21 mouse cellular contexts compared by ENCODE assay signal in the genomic region with DNA sequence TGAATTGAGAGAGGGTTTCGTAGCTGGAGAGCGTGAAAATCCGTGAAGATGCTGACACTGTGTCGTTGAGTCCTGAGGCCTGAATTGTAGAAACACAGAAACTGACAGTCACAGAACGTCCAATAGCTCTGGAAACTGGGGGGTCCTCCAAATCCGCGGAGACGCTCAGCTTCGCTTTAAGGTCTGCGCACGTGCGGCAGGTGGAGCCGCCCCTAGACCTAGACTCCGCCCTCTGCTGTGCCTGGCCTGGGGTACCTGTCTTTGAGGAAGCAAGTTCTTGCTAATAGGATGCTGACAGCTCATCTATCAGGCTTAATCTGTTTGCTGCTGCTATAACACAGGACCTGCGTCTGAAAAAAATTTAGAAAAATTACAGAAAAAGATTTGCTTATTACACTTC. TPM values are rescaled to one million over a fixed set of nuclear protein-coding genes. Genes with fewer than 3 reads are reported as not detected.
DNase-seq lines count a peak whose midpoint lies in the region; ATAC-seq and TF ChIP-seq lines count a peak whose summit lies in the region.
"Had no signal": no experiment of that assay in that cellular context is flagged by ENCODE, and none has a peak within 500 bp of the region (broad histone marks: within the 10 kb centered on the region; RNA-seq: fewer than 3 reads in every experiment).

No protein-coding gene starts in this region.

- peak overlapping the region; percentile 16; the same call in 1 of the 2 replicates for H3K4me2 ChIP-seq in embryonic facial prominence, embryonic 13.5 days
- H3K4me2 ChIP-seq: forebrain, embryonic 15.5 days; hindbrain, embryonic 12.5 days had no signal

- ATAC-seq in embryonic facial prominence, embryonic 13.5 days (ENCODE audit: insufficient number of reproducible peaks, insufficient read depth, low FRiP score, low TSS enrichment, low read depth) = no peak
- ATAC-seq: forebrain, embryonic 15.5 days had no signal

- H3K36me3 ChIP-seq in embryonic facial prominence, embryonic 13.5 days = no peaks in the 10 kb centered on the region
- H3K36me3 ChIP-seq in embryonic facial prominence, embryonic 10.5 days (replicated peaks) = no peaks in the 10 kb centered on the region
- H3K36me3 ChIP-seq in ES-E14 (ENCODE audit: control insufficient read depth, insufficient read depth, low read length, poor library complexity, severe bottlenecking) = no peaks in the 10 kb centered on the region
- H3K36me3 ChIP-seq: forebrain, embryonic 15.5 days; heart, embryonic 10.5 days; hindbrain, embryonic 12.5 days had no signal

- H3K27ac ChIP-seq in embryonic facial prominence, embryonic 13.5 days = no peak overlapping the region
- H3K27ac ChIP-seq in embryonic facial prominence, embryonic 10.5 days (replicated peaks) = no peak overlapping the region
- H3K27ac ChIP-seq in ES-E14 (ENCODE audit: insufficient read depth, low read depth, low read length, poor library complexity, severe bottlenecking) = no peak overlapping the region
- H3K27ac ChIP-seq: forebrain, embryonic 15.5 days; heart, embryonic 10.5 days; hindbrain, embryonic 12.5 days had no signal

- no peak overlapping the region for H3K4me3 ChIP-seq in embryonic facial prominence, embryonic 13.5 days
- H3K4me3 ChIP-seq in embryonic facial prominence, embryonic 10.5 days = no peak overlapping the region
- peak overlapping the region in 1 of 2 experiments; percentile 13; a peak in 1 of 4 replicates for H3K4me3 ChIP-seq in ES-E14 (ENCODE audit: insufficient read depth in 1 of 2, low read depth in 1 of 2, low read length in 2 of 2, poor library complexity in 1 of 2, severe bottlenecking in 1 of 2)
- H3K4me3 ChIP-seq: forebrain, embryonic 15.5 days; heart, embryonic 10.5 days; hindbrain, embryonic 12.5 days had no signal

- no peaks in the 10 kb centered on the region for H3K9me3 ChIP-seq in embryonic facial prominence, embryonic 13.5 days
- no peaks in the 10 kb centered on the region for H3K9me3 ChIP-seq in embryonic facial prominence, embryonic 10.5 days
- no peaks in the 10 kb centered on the region for H3K9me3 ChIP-seq in ES-E14 (ENCODE audit: control insufficient read depth, insufficient read depth, low read depth, low read length)
- H3K9me3 ChIP-seq: forebrain, embryonic 15.5 days; heart, embryonic 10.5 days; hindbrain, embryonic 12.5 days had no signal

- no peak for DNase-seq in embryonic facial prominence, embryonic 10.5 days (ENCODE audit: low spot score)
- DNase-seq in retina, embryonic 14.5 days (ENCODE audit: low spot score) = peak; percentile 70
- no peak for DNase-seq in retina, postnatal 1 day
- peak; percentile 35 to 45 for DNase-seq in B cell, adult 2 months
- DNase-seq in ES-E14 (ENCODE audit: low read depth, low spot score) = no peak
- DNase-seq in layer of hippocampus, adult 9-11 months = no peak
- DNase-seq: adrenal gland, postnatal 10 days; cerebellum, adult 11-12 months; cerebellum, adult 9-10 months; cerebellum, postnatal 36 days; heart, adult 18-20 months; heart, postnatal 10 days; heart, postnatal 4 days had no signal

- H3K27me3 ChIP-seq in embryonic facial prominence, embryonic 13.5 days = 0 out of 2 replicates have a peak, but pooled peaks cover 4% of the 10 kb centered on the region
- peaks cover 22% of the 10 kb centered on the region for H3K27me3 ChIP-seq in embryonic facial prominence, embryonic 10.5 days (replicated peaks; ENCODE audit: low read depth, poor library complexity, severe bottlenecking)
- H3K27me3 ChIP-seq: forebrain, embryonic 15.5 days; hindbrain, embryonic 12.5 days had no signal

- in situ Hi-C loops in ES-E14 (cut with MboI; ENCODE audit: low sequenced_read_pairs in 2 of 2, unreplicated experiment in 2 of 2) = no loop called here

- 27% methylated on average over 15 of the region's 15 CpGs for WGBS in embryonic facial prominence, embryonic 13.5 days
- 35% methylated on average over 15 of the region's 15 CpGs for WGBS in embryonic facial prominence, embryonic 10.5 days

- H3K9ac ChIP-seq in embryonic facial prominence, embryonic 13.5 days = no peak overlapping the region
- H3K9ac ChIP-seq in ES-E14 (ENCODE audit: insufficient read depth, low read depth, low read length, poor library complexity, severe bottlenecking) = 0 out of 2 replicates have a peak overlapping the region, but pooled peaks have one; percentile 4
- H3K9ac ChIP-seq: forebrain, embryonic 15.5 days; hindbrain, embryonic 12.5 days had no signal

- peaks cover 3% of the 10 kb centered on the region; the same call in 1 of the 2 replicates for H3K4me1 ChIP-seq in embryonic facial prominence, embryonic 13.5 days
- H3K4me1 ChIP-seq in embryonic facial prominence, embryonic 10.5 days = 0 out of 2 replicates have a peak, but pooled peaks cover 2% of the 10 kb centered on the region
- H3K4me1 ChIP-seq in ES-E14 (ENCODE audit: control insufficient read depth in 2 of 2, insufficient read depth in 2 of 2, low read length in 2 of 2, poor library complexity in 1 of 2) = no peaks in the 10 kb centered on the region
- H3K4me1 ChIP-seq: forebrain, embryonic 15.5 days; heart, embryonic 10.5 days; hindbrain, embryonic 12.5 days had no signal

TF ChIP-seq in ES-E14, 5 proteins besides CTCF, POLR2A, EP300 and RAD21:
- TF ChIP-seq MAFK (IDR thresholded peaks at IDR 0.05; ENCODE audit: insufficient read depth, low read depth, low read length) (no peak), HCFC1 (IDR thresholded peaks at IDR 0.05; ENCODE audit: borderline replicate concordance, insufficient read depth, low read length) (no peak), CHD2 (IDR thresholded peaks at IDR 0.05; ENCODE audit: low read depth, low read length) (no peak), ZNF384 (IDR thresholded peaks at IDR 0.05; ENCODE audit: low read depth, low read length) (no peak), ZC3H11A (IDR thresholded peaks at IDR 0.05; ENCODE audit: borderline replicate concordance, low read depth, low read length) (no peak)

RNA-seq across cellular contexts. Expression of a gene that starts 10.1 kb away (rescaled TPM):
- 10.6 and 11.3 TPM in 2 replicates for polyA plus RNA-seq in embryonic facial prominence, embryonic 13.5 days (2015; fragmentation: Nextera tagmentation; extraction: Ambion mirVana)
- 10.6 and 11.8 TPM in 2 replicates for polyA plus RNA-seq in embryonic facial prominence, embryonic 10.5 days (2016; fragmentation: Nextera tagmentation; extraction: Ambion mirVana)
- 10.0 and 18.8 TPM in 2 replicates for total RNA-seq in ES-E14 (2012; rRNA removed)
- total RNA-seq: adrenal gland, postnatal 10 days; gastrocnemius, adult 8-10 months; heart, adult 18-20 months; heart, postnatal 10 days; heart, postnatal 4 days; MEL had no signal
- polyA plus RNA-seq: forebrain, embryonic 15.5 days; heart, embryonic 14.5 days had no signal

RNA-seq across cellular contexts. Expression of a gene that starts 26.6 kb away (rescaled TPM):
- 2.7 and 3.1 TPM in 2 replicates for polyA plus RNA-seq in embryonic facial prominence, embryonic 13.5 days (2015; fragmentation: Nextera tagmentation; extraction: Ambion mirVana)
- polyA plus RNA-seq in embryonic facial prominence, embryonic 10.5 days (2016; fragmentation: Nextera tagmentation; extraction: Ambion mirVana) = 0.66 and 1.8 TPM in 2 replicates
- 4.4 and 6.1 TPM in 2 replicates for total RNA-seq in ES-E14 (2012; rRNA removed)
- total RNA-seq: gastrocnemius, adult 8-10 months had no signal
- polyA plus RNA-seq: C2C12 had no signal

RNA-seq across cellular contexts. Expression of a gene that starts 37.2 kb away (rescaled TPM):
- 9.1 and 9.5 TPM in 2 replicates for polyA plus RNA-seq in embryonic facial prominence, embryonic 13.5 days (2015; fragmentation: Nextera tagmentation; extraction: Ambion mirVana)
- 7.9 and 8.4 TPM in 2 replicates for polyA plus RNA-seq in embryonic facial prominence, embryonic 10.5 days (2016; fragmentation: Nextera tagmentation; extraction: Ambion mirVana)
- total RNA-seq in ES-E14 (2012; rRNA removed) = 47.1 and 66.7 TPM in 2 replicates

RNA-seq across cellular contexts. Expression of a gene that starts 41.5 kb away (rescaled TPM):
- 4.7 and 4.8 TPM in 2 replicates for polyA plus RNA-seq in embryonic facial prominence, embryonic 13.5 days (2015; fragmentation: Nextera tagmentation; extraction: Ambion mirVana)
- polyA plus RNA-seq in embryonic facial prominence, embryonic 10.5 days (2016; fragmentation: Nextera tagmentation; extraction: Ambion mirVana) = 1.5 TPM in 2 replicates
- total RNA-seq in ES-E14 (2012; rRNA removed) = 1.2 and 1.5 TPM in 2 replicates

Comparison
In these comparisons a context has a peak if more than half of its experiments do, and no peak if none do; other contexts are left out.
1. DNase-seq: peak in retina, embryonic 14.5 days (single experiment) and B cell, adult 2 months (2 of 2); none in embryonic facial prominence, embryonic 10.5 days (single experiment), retina, postnatal 1 day (single experiment), ES-E14 (single experiment) and layer of hippocampus, adult 9-11 months (single experiment).